Mouse (Mus musculus): ENCODE measurements at regions not wholly inside any gene's neighbourhood (a gene's known extent, or its start where the extent isn't known, plus 50 kb on each side); places are given as distances from the start of the nearest gene placed in this dataset.

DNA sequence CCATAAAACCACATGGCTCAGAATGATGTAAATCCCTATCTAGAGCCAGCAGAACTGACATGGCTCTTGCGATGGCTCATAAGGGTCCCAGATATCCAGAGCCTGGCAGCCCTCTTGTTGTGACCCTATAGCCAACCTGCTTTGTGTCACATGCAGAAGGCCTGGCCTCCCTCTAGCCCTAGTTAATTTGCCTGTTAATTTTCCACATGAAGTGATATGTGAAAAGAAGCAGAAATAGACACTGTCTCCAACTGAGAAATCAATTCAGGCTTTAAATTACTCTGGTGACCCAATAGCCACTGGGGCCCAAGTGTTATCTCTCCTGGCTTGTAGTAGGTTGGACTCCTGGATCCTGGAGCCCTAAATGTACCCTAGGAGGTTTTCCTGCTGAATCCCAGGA lies 103.3 kb upstream of the Usp47 start:
- Histone ChIP-seq H3K4me1 (replicated peaks; ENCODE audit: control insufficient read depth, insufficient read depth, low read length) (no peaks in the 10 kb centered on the region), H3K4me3 (replicated peaks; ENCODE audit: low read length) (no peak overlapping the region), H3K9me3 (ENCODE audit: control insufficient read depth, low read length) (no peaks in the 10 kb centered on the region), H3K36me3 (replicated peaks; ENCODE audit: control insufficient read depth, insufficient read depth) (no peaks in the 10 kb centered on the region), H3K27me3 (ENCODE audit: control insufficient read depth, insufficient read depth, low read length) (no peaks in the 10 kb centered on the region), H3K27ac (no peak overlapping the region), H3K9ac (no peak overlapping the region), H3K4me2 (replicated peaks) (no peak overlapping the region)
- WGBS = 93% methylated on average over 1 of the region's 1 CpGs
- ATAC-seq (ENCODE audit: low FRiP score) = no peak
- DNase-seq (ENCODE audit: low spot score) = no peak

DNA sequence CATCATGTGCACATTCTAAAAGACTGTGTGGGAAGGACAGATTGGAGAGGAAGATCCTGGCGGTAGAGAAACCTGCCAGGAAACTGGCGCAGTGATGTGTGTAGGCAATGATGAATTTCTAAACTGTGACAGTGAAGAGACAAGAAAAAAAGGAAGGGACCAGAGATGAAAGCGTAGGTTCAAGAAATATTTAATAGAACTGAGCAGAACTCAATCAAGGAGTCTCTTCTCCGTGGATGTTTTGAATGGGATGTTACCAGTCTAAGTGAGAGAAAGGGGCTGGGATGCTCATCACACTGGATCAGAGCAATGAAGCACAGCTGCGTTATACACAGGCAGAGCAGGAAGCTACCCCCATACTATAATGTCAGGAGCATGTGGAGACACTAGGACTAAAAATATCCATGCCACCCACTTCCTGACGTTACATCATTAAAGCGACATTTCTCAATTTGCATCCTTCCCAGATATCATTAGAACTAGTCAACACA lies 119.5 kb upstream of the Usp47 start:
- H3K4me3 ChIP-seq (replicated peaks; ENCODE audit: low read length) = no peak overlapping the region
- H3K9ac ChIP-seq = no peak overlapping the region
- DNase-seq (ENCODE audit: low spot score) = no peak
- no peak overlapping the region for H3K4me2 ChIP-seq (replicated peaks)
- ATAC-seq (ENCODE audit: low FRiP score) = no peak
- no peak overlapping the region for H3K27ac ChIP-seq
- no peaks in the 10 kb centered on the region for H3K36me3 ChIP-seq (replicated peaks; ENCODE audit: control insufficient read depth, insufficient read depth)
- WGBS = 91% methylated on average over 7 of the region's 7 CpGs
- no peaks in the 10 kb centered on the region for H3K27me3 ChIP-seq (ENCODE audit: control insufficient read depth, insufficient read depth, low read length)
- peaks cover 15% of the 10 kb centered on the region; the same call in 1 of the 2 replicates for H3K9me3 ChIP-seq (ENCODE audit: control insufficient read depth, low read length)
- no peaks in the 10 kb centered on the region for H3K4me1 ChIP-seq (replicated peaks; ENCODE audit: control insufficient read depth, insufficient read depth, low read length)

DNA sequence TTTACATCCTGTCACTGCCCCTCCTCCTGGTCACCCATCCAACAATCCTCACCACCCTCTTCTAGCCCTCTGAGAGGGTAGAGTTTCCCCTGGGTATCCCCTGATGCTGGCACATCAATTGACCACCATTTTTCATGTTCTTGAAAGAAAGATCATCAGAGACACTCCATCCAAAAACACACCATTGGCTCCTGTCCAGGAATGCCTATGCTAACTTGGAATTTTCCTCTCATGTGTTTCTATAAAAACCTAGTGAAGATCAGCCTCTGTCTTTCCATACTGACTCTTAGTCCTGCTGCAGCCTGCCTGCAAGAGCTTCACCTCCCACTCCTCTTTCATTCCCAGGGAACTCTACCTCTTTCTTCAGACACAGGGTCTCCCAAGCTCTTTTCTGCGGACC lies 117.2 kb upstream of the Galnt18 start:
- H3K36me3 ChIP-seq (replicated peaks; ENCODE audit: control insufficient read depth, insufficient read depth) = no peaks in the 10 kb centered on the region
- H3K4me2 ChIP-seq (replicated peaks) = no peak overlapping the region
- DNase-seq (ENCODE audit: low spot score) (no peak), ATAC-seq (ENCODE audit: low FRiP score) (no peak)
- H3K27ac ChIP-seq = no peak overlapping the region
- H3K4me3 ChIP-seq (replicated peaks; ENCODE audit: low read length) = no peak overlapping the region
- no peaks in the 10 kb centered on the region for H3K27me3 ChIP-seq (ENCODE audit: control insufficient read depth, insufficient read depth, low read length)
- peaks cover 15% of the 10 kb centered on the region; the same call in 1 of the 2 replicates for H3K9me3 ChIP-seq (ENCODE audit: control insufficient read depth, low read length)
- H3K9ac ChIP-seq = no peak overlapping the region
- 100% methylated on average over 1 of the region's 1 CpGs for WGBS
- no peaks in the 10 kb centered on the region for H3K4me1 ChIP-seq (replicated peaks; ENCODE audit: control insufficient read depth, insufficient read depth, low read length)

DNA sequence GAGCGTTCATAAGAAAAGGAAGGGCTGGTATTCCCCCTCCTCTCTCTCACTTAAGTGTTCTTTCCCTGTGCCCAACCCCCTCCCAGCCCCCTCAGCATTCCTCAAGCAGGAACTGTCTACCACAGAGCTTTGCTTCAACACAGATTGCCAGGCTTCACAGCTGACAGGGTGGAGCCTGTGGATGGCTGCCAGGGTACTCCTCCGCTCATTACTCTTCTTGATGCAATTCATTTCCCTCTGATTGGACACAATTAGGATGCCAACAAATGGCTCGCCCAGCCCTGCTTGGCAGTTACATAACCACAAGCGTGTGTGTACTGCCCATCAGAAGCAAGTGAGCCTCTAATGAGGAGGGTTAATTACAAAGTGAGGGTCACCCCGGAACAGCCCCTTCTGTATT lies 116.5 kb upstream of the Galnt18 start:
- peak; percentile 65; the same call in 1 of the 2 replicates for ATAC-seq (ENCODE audit: low FRiP score)
- Histone ChIP-seq H3K9ac (no peak overlapping the region), H3K36me3 (replicated peaks; ENCODE audit: control insufficient read depth, insufficient read depth) (no peaks in the 10 kb centered on the region), H3K9me3 (ENCODE audit: control insufficient read depth, low read length) (peaks cover 13% of the 10 kb centered on the region; the same call in 1 of the 2 replicates), H3K4me1 (replicated peaks; ENCODE audit: control insufficient read depth, insufficient read depth, low read length) (no peaks in the 10 kb centered on the region), H3K27me3 (ENCODE audit: control insufficient read depth, insufficient read depth, low read length) (no peaks in the 10 kb centered on the region), H3K27ac (no peak overlapping the region), H3K4me3 (replicated peaks; ENCODE audit: low read length) (no peak overlapping the region), H3K4me2 (replicated peaks) (no peak overlapping the region)
- peak; percentile 69 for DNase-seq (ENCODE audit: low spot score)
- WGBS = 54% methylated on average over 5 of the region's 5 CpGs

DNA sequence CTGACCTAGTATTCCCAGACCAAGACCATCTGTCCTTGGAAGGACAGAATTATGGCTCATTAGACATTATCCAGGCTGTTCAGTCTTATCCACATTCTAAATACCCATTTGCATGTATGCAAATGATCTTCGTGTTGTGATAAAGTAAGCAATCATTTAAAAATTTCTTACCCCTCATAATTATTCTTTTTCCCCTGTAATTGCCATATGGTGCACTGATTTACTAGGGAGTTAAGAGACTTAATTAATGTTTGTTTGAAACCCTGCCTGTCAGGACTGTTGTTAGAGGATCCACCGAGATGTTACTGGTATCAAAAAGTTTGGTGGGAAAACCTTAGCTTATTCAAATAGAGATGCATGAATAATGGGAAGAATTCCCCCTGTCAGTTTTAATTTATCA lies 103.2 kb upstream of the Galnt18 start:
- no peak overlapping the region for H3K4me2 ChIP-seq (replicated peaks)
- H3K9me3 ChIP-seq (ENCODE audit: control insufficient read depth, low read length) = no peaks in the 10 kb centered on the region
- H3K9ac ChIP-seq = no peak overlapping the region
- no peak overlapping the region for H3K4me3 ChIP-seq (replicated peaks; ENCODE audit: low read length)
- ATAC-seq (ENCODE audit: low FRiP score) (no peak), DNase-seq (ENCODE audit: low spot score) (no peak)
- H3K27ac ChIP-seq = no peak overlapping the region
- H3K36me3 ChIP-seq (replicated peaks; ENCODE audit: control insufficient read depth, insufficient read depth) = no peaks in the 10 kb centered on the region
- 65% methylated on average over 2 of the region's 2 CpGs for WGBS
- no peaks in the 10 kb centered on the region for H3K27me3 ChIP-seq (ENCODE audit: control insufficient read depth, insufficient read depth, low read length)
- H3K4me1 ChIP-seq (replicated peaks; ENCODE audit: control insufficient read depth, insufficient read depth, low read length) = no peaks in the 10 kb centered on the region

DNA sequence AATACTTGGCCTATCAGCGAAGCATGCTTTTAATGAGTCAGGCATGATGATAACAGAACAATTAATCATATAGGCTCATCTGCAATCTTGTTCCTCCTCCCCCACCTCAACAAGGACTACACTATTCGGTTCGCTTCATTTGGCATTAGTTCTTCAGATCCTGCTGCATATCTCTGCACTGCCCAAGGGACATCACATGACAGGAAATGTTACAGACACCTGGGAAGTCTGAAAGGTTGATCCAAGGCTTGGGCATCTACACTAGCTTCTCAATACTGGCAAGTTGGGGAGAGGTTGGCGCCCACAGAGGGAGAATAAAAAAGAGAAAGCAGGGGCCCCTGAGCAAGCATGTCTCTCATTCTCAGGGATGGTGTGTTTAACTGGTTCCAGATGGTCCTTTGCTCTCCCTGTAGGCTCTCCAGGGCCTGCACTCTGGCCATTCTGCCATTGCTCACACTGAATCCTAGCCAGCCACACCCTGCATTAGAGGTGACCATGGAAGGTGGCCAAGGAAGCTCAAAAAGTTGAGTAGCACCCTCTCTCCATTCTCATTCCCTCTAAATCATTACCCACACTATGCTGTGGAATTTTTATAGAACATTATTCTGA lies 100.4 kb upstream of the Galnt18 start:
- DNase-seq (ENCODE audit: low spot score) (no peak), ATAC-seq (ENCODE audit: low FRiP score) (no peak)
- 88% methylated on average over 4 of the region's 4 CpGs for WGBS
- H3K36me3 ChIP-seq (replicated peaks; ENCODE audit: control insufficient read depth, insufficient read depth) = no peaks in the 10 kb centered on the region
- H3K9me3 ChIP-seq (ENCODE audit: control insufficient read depth, low read length) = no peaks in the 10 kb centered on the region
- H3K27ac ChIP-seq = no peak overlapping the region
- no peak overlapping the region for H3K9ac ChIP-seq
- H3K4me1 ChIP-seq (replicated peaks; ENCODE audit: control insufficient read depth, insufficient read depth, low read length) = no peaks in the 10 kb centered on the region
- H3K4me3 ChIP-seq (replicated peaks; ENCODE audit: low read length) = no peak overlapping the region
- no peak overlapping the region for H3K4me2 ChIP-seq (replicated peaks)
- no peaks in the 10 kb centered on the region for H3K27me3 ChIP-seq (ENCODE audit: control insufficient read depth, insufficient read depth, low read length)

DNA sequence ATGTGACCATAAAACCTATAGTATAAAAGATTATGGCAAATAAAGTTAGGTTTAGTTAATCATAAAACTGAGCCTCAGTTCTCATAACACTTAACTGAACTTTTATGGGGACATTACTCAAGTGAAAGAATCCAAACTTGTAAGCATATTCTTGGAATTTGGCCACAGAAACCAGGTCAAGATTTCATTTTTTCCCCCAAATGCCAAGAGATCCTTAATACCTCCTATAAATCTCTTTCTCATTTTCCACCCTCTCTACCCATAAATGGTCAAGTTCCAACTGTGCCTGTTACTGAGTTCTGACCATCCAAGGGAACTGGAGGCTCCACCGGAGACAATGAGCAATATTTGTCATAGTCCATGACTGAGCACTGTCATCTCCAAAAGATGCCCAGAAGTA lies 97.8 kb upstream of the Galnt18 start:
- H3K27ac ChIP-seq = no peak overlapping the region
- WGBS = 93% methylated on average over 1 of the region's 1 CpGs
- DNase-seq (ENCODE audit: low spot score) (no peak), ATAC-seq (ENCODE audit: low FRiP score) (no peak)
- no peaks in the 10 kb centered on the region for H3K4me1 ChIP-seq (replicated peaks; ENCODE audit: control insufficient read depth, insufficient read depth, low read length)
- no peak overlapping the region for H3K4me2 ChIP-seq (replicated peaks)
- no peaks in the 10 kb centered on the region for H3K27me3 ChIP-seq (ENCODE audit: control insufficient read depth, insufficient read depth, low read length)
- H3K9ac ChIP-seq = no peak overlapping the region
- H3K4me3 ChIP-seq (replicated peaks; ENCODE audit: low read length) = no peak overlapping the region
- H3K36me3 ChIP-seq (replicated peaks; ENCODE audit: control insufficient read depth, insufficient read depth) = no peaks in the 10 kb centered on the region
- H3K9me3 ChIP-seq (ENCODE audit: control insufficient read depth, low read length) = no peaks in the 10 kb centered on the region

DNA sequence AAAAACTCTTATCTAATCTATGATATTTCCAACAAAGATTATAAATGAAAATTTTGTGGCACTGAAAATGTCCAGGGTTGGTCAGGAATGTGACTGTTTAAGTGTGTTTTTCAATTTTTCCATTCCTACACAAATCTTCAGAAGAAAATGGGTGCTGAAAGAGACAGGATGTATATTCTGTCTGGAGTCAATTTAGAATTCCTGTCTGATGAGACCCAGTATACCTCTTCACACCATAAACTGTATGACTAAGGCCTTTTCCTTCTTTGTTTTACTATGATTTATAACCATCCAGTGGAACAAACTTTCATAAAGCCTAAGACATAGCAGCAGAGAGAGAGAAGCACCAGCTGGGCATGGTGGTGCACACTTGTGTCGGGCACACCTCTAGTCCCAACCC lies 96.2 kb upstream of the Galnt18 start:
- Histone ChIP-seq H3K27me3 (ENCODE audit: control insufficient read depth, insufficient read depth, low read length) (no peaks in the 10 kb centered on the region), H3K4me2 (replicated peaks) (no peak overlapping the region), H3K4me3 (replicated peaks; ENCODE audit: low read length) (no peak overlapping the region), H3K4me1 (replicated peaks; ENCODE audit: control insufficient read depth, insufficient read depth, low read length) (no peaks in the 10 kb centered on the region), H3K9me3 (ENCODE audit: control insufficient read depth, low read length) (no peaks in the 10 kb centered on the region), H3K9ac (no peak overlapping the region), H3K36me3 (replicated peaks; ENCODE audit: control insufficient read depth, insufficient read depth) (no peaks in the 10 kb centered on the region), H3K27ac (no peak overlapping the region)
- no peak for ATAC-seq (ENCODE audit: low FRiP score)
- WGBS = 92% methylated on average over 1 of the region's 1 CpGs
- DNase-seq (ENCODE audit: low spot score) = no peak

DNA sequence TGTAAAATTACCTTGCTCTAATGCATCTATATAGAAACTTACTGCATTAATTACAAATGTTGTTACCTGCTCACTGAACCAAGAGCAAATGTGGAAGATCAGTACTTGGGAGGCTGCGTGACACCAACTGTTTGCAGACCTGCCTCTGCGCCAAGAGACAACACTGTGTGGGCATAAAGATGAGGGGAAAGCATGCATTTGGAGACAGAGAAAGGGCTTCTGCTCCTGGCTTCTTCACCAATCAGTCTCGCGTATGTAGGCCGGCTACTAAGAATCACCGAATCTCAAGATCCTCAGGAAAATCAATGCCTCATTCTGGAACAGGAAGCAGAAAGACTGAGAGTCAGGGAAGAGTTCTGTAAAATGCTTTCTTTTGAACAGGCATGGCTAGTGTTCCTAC lies 89.6 kb upstream of the Galnt18 start:
- no peak overlapping the region for H3K4me3 ChIP-seq (replicated peaks; ENCODE audit: low read length)
- H3K9ac ChIP-seq = no peak overlapping the region
- H3K36me3 ChIP-seq (replicated peaks; ENCODE audit: control insufficient read depth, insufficient read depth) = no peaks in the 10 kb centered on the region
- H3K9me3 ChIP-seq (ENCODE audit: control insufficient read depth, low read length) = no peaks in the 10 kb centered on the region
- ATAC-seq (ENCODE audit: low FRiP score) = no peak
- no peak overlapping the region for H3K27ac ChIP-seq
- DNase-seq (ENCODE audit: low spot score) = no peak
- WGBS = 92% methylated on average over 6 of the region's 6 CpGs
- no peaks in the 10 kb centered on the region for H3K27me3 ChIP-seq (ENCODE audit: control insufficient read depth, insufficient read depth, low read length)
- no peaks in the 10 kb centered on the region for H3K4me1 ChIP-seq (replicated peaks; ENCODE audit: control insufficient read depth, insufficient read depth, low read length)
- no peak overlapping the region for H3K4me2 ChIP-seq (replicated peaks)

DNA sequence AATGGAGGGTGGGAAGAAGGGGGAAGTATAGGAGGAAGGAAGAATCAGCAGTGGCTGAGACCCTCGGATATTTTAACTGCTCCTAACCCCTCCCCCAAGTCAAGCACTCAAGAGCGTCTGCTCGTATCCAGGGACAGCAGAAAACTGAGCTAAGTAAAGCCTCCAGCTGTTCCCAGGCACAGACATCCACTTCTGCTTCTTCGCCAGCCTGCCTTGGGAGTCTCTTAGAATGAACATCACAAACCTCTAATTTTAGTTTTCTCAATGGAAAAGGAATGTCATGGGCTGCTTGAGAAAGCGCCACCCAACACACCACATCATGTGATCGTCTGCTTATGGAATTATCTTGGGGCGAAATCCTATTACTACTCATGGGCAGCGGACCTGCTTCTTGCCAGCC lies 83.3 kb upstream of the Galnt18 start:
- Histone ChIP-seq H3K27ac (no peak overlapping the region), H3K36me3 (replicated peaks; ENCODE audit: control insufficient read depth, insufficient read depth) (no peaks in the 10 kb centered on the region), H3K4me1 (replicated peaks; ENCODE audit: control insufficient read depth, insufficient read depth, low read length) (no peaks in the 10 kb centered on the region), H3K4me2 (replicated peaks) (no peak overlapping the region), H3K9me3 (ENCODE audit: control insufficient read depth, low read length) (no peaks in the 10 kb centered on the region), H3K9ac (no peak overlapping the region), H3K27me3 (ENCODE audit: control insufficient read depth, insufficient read depth, low read length) (no peaks in the 10 kb centered on the region), H3K4me3 (replicated peaks; ENCODE audit: low read length) (no peak overlapping the region)
- ATAC-seq (ENCODE audit: low FRiP score) (no peak), DNase-seq (ENCODE audit: low spot score) (no peak)
- WGBS = 71% methylated on average over 8 of the region's 8 CpGs
